Mouse (Mus musculus): ENCODE data around the gene Chd8. TPM values are rescaled to one million over a fixed set of nuclear protein-coding genes. Genes with fewer than 3 reads are reported as not detected.

The Chd8 gene
- 20.6 and 25.1 TPM in 2 replicates for polyA plus RNA-seq (2015; fragmentation: Nextera tagmentation; extraction: Ambion mirVana)

DNA sequence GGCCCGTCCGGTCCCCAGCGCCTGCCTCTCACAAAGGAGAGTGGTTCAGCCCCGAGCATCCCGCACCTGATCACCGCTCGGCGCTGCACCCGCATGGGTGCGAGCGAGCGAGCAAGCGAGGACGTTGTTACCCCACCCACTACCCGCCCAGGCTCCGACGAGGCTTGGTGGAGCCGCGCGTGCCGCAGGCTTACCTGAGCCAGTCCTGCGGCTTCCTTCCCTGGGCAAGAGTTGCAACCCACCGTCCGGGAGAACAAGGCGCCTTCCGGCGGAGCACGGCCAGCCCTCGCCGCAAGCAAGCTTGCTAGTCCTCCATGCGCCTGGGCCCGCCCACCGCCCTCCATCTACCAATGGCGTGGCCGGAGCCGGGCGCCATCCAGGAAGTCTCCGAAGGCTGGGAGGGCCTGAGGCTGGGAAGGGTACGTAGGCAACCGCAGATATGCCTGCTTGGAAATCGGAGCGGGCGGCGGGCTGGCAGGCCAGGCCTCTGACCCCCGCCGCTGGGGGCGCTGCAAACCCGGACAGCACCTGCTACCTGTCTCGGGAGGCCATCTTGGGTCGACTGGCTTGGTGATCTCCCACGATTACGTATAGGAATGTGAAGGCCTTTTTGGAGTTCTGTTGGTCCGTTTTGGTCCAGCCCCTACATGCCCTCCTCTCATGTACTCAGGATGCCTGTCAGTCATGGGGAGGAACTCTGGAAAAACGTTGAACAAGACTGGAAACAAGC, at the start of gene Chd8:
TSS of gene Chd8 (minus strand) at position 297 of the 730 bp plus-strand sequence.

DNA sequence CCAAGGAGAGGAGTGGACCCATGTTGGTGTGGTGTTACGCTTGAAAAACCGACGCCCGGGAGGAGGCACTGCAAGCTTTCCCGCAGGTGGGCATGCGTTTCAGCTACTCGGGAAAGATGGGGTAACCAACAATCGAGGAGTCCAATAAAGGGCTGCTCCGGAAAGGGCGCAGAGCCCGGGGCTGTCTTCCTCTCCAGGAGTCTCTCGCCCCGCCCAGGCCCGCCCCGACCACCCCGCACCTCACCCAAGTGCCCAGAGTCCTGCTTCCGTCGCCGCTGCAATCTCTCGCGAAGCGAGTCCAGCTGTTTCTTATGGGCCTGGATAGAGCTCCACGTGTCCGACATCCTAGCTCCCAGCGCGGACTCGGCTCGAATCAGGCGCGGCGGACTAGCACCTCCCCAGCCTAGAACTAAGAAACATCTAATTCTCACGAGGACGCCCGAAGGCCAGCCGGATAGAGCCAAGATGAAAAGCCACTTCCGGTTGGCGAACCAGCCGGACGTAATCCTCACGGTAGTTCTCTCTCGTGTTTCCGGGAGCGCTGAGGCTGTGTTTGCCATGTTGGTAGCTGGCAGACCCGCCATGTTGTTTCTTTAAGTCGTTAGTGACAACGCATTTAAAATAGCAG, 47.2 kb upstream of the Chd8 start, which contains the start of gene Mettl3:
TSS of gene Mettl3 (minus strand) at position 485 of the 628 bp plus-strand sequence.

DNA sequence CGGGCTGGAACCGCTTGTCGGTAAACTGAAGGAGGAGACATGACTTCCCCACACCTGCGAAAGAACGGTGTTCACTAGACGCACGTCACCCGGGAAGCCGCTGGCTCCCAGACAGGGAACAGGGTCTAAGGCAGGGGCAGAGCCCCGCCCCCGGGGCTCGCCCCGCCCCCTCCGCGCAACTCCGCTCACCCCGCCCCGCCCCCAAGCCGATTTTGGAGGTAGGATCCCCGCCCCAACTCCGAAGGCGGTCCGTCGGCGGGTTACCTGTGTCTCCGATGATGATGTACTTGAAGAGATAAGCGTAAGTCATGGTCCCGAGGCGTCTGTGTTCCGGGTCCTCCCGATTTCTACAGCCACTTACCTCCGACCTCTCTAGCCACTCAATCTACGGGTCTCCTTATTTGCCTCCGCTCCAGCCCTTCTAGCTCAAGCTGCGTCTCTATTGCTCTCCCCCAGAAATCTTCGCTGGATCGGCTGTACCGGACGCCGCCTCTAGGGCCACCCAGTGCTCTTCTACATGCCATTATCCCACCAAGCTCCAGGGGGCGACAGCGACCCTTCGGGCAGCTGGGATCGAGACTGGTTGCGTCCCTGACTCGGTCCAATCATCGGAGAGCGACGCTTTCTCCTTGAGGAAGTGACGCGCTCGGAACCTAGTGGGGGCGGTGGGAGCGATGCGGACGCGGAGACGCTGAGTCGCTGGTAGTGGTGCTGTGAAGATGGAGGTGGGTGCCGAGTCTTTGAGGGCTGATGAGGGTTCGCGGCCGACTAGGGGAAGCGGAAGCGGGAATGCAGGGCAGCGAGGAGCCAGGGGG, 21.6 kb upstream of the Chd8 start, which contains the start of the genes Tox4 and Rab2b:
TSS of gene Tox4 (plus strand) at position 215 of the 815 bp plus-strand sequence.
TSS of gene Rab2b (minus strand) at position 614 of the 815 bp plus-strand sequence.

DNA sequence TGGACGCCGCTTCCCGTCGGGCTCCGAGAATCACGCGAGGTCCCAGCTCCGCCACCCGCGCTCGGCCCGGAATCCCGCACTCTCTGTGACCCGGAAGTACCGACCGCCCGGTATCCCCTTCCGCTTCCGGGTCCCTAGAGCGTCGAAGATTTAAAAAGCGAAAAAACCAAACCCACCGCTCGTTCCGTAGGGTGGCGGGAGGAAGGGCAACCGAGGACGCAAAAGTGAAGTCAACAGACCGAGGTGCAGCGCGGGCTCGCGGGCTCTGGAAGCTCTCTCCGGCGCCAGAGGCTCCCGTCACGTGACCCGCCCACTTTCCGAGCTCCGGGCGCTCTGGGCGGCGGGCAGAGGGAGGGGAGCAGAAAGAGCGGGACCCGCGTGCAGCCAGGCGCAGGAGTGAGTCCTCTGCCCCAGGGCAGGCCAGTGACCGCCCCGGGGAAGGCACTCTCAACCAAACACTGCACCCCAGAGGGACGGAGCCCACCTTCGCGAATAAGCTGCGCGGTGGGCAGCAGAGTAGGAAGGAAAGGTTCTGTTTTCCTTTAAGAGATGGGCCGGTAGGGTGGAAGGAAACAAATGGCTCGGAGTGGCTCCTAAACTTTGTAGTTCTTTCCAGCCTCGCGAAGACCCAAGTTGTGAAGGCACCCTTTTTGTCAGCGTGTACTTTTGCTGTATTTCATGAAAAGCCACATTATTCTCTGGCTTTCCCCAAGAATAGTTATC, 60.3 kb downstream of the Chd8 start, which contains the start of gene Supt16:
TSS of gene Supt16 (minus strand) at position 261 of the 723 bp plus-strand sequence.

Other genes with a start within 250 kb of the Chd8 start
- gene Tmem253, start 242.1 kb downstream of the Chd8 start, polyA plus RNA-seq (2015; fragmentation: Nextera tagmentation; extraction: Ambion mirVana): 0.46 and 1.7 TPM in 2 replicates
- 13.9 and 20.6 TPM in 2 replicates for gene Zfp219, start 237.0 kb downstream of the Chd8 start, polyA plus RNA-seq (2015; fragmentation: Nextera tagmentation; extraction: Ambion mirVana)
- gene Olfr221, start 215.3 kb downstream of the Chd8 start, polyA plus RNA-seq (2015; fragmentation: Nextera tagmentation; extraction: Ambion mirVana): not detected in 2 replicates
- gene Hnrnpc, start 153.8 kb downstream of the Chd8 start, polyA plus RNA-seq (2015; fragmentation: Nextera tagmentation; extraction: Ambion mirVana): 233 and 256 TPM in 2 replicates
- 26.3 and 31.5 TPM in 2 replicates for gene Rpgrip1, start 147.1 kb downstream of the Chd8 start, polyA plus RNA-seq (2015; fragmentation: Nextera tagmentation; extraction: Ambion mirVana)
- 17.0 and 23.9 TPM in 2 replicates for gene Supt16, start 60.4 kb downstream of the Chd8 start, polyA plus RNA-seq (2015; fragmentation: Nextera tagmentation; extraction: Ambion mirVana)
- gene Tox4, start 21.4 kb upstream of the Chd8 start, polyA plus RNA-seq (2015; fragmentation: Nextera tagmentation; extraction: Ambion mirVana): 24.0 and 36.6 TPM in 2 replicates
- gene Rab2b, start 21.8 kb upstream of the Chd8 start, polyA plus RNA-seq (2015; fragmentation: Nextera tagmentation; extraction: Ambion mirVana): 25.4 and 31.6 TPM in 2 replicates
- gene Mettl3, start 47.3 kb upstream of the Chd8 start, polyA plus RNA-seq (2015; fragmentation: Nextera tagmentation; extraction: Ambion mirVana): 18.7 and 20.8 TPM in 2 replicates
- gene Sall2, start 71.0 kb upstream of the Chd8 start, polyA plus RNA-seq (2015; fragmentation: Nextera tagmentation; extraction: Ambion mirVana): 5.8 TPM in 2 replicates
- gene Olfr1513, start 98.6 kb upstream of the Chd8 start, polyA plus RNA-seq (2015; fragmentation: Nextera tagmentation; extraction: Ambion mirVana): not detected in 2 replicates
- gene Olfr1512, start 121.4 kb upstream of the Chd8 start, polyA plus RNA-seq (2015; fragmentation: Nextera tagmentation; extraction: Ambion mirVana): not detected in 2 replicates
- not detected in 2 replicates for gene Olfr1511, start 139.6 kb upstream of the Chd8 start, polyA plus RNA-seq (2015; fragmentation: Nextera tagmentation; extraction: Ambion mirVana)
- gene Olfr1510, start 156.6 kb upstream of the Chd8 start, polyA plus RNA-seq (2015; fragmentation: Nextera tagmentation; extraction: Ambion mirVana): not detected in 2 replicates
- not detected in 2 replicates for gene Olfr1509, start 185.2 kb upstream of the Chd8 start, polyA plus RNA-seq (2015; fragmentation: Nextera tagmentation; extraction: Ambion mirVana)
- gene Olfr1508, start 209.7 kb upstream of the Chd8 start, polyA plus RNA-seq (2015; fragmentation: Nextera tagmentation; extraction: Ambion mirVana): not detected in 2 replicates
- gene Olfr1507, start 238.0 kb upstream of the Chd8 start, polyA plus RNA-seq (2015; fragmentation: Nextera tagmentation; extraction: Ambion mirVana): not detected in 2 replicates

All from adrenal gland, postnatal 0 days (tissue).